ENCODE assay signal across 8 mouse cellular contexts in genomic region chr8:46686664-46687336, GRCm38 (mm10). TPM values are rescaled to one million over a fixed set of nuclear protein-coding genes. Genes with fewer than 3 reads are reported as not detected.
DNase-seq lines count a peak whose midpoint lies in the region; ATAC-seq and TF ChIP-seq lines count a peak whose summit lies in the region.

No protein-coding gene starts in this region.

- H3K4me3 ChIP-seq in forebrain, embryonic 10.5 days: peak overlapping the region; percentile 64
- H3K4me3 ChIP-seq in heart, embryonic 15.5 days: peak overlapping the region; percentile 60
- peak overlapping the region; percentile 71 for H3K4me3 ChIP-seq in liver, embryonic 14.5 days (ENCODE audit: insufficient read depth in 1 of 2, low read depth in 2 of 2, low read length in 2 of 2)
- H3K4me3 ChIP-seq in neural tube, embryonic 11.5 days (ENCODE audit: low read depth, low read length): peak overlapping the region; percentile 47
- peak overlapping the region; percentile 47 for H3K4me3 ChIP-seq in stomach, postnatal 0 days (ENCODE audit: low read depth, low read length)

- peak overlapping the region; percentile 66 for H3K9ac ChIP-seq in heart, embryonic 15.5 days
- H3K9ac ChIP-seq in liver, embryonic 14.5 days (replicated peaks): peak overlapping the region; percentile 78
- peak overlapping the region; percentile 61 for H3K9ac ChIP-seq in neural tube, embryonic 11.5 days (ENCODE audit: low read length)
- peak overlapping the region; percentile 70 for H3K9ac ChIP-seq in stomach, postnatal 0 days (ENCODE audit: low read length)

- no peak for TF ChIP-seq EP300 in liver, embryonic 14.5 days (IDR thresholded peaks at IDR 0.05; ENCODE audit: low read depth)
- TF ChIP-seq EP300 in stomach, postnatal 0 days (optimal IDR thresholded peaks at IDR 0.05): no peak

- TF ChIP-seq CTCF in liver, embryonic 14.5 days (IDR thresholded peaks at IDR 0.05; ENCODE audit: low read depth): peak; percentile 39; the same call in 1 of the 2 replicates
- TF ChIP-seq CTCF in stomach, postnatal 0 days (IDR thresholded peaks at IDR 0.05; ENCODE audit: low read depth): peak; percentile 74

- no peaks in the 10 kb centered on the region for H3K9me3 ChIP-seq in forebrain, embryonic 10.5 days
- no peaks in the 10 kb centered on the region for H3K9me3 ChIP-seq in heart, embryonic 15.5 days (replicated peaks)
- no peaks in the 10 kb centered on the region for H3K9me3 ChIP-seq in liver, embryonic 14.5 days (ENCODE audit: control insufficient read depth, low read length)
- no peaks in the 10 kb centered on the region for H3K9me3 ChIP-seq in neural tube, embryonic 11.5 days (ENCODE audit: control insufficient read depth, low read length)
- no peaks in the 10 kb centered on the region for H3K9me3 ChIP-seq in stomach, postnatal 0 days (ENCODE audit: control insufficient read depth, low read length)

- peak overlapping the region; percentile 96 for H3K27ac ChIP-seq in forebrain, embryonic 10.5 days
- H3K27ac ChIP-seq in heart, embryonic 15.5 days: peak overlapping the region; percentile 87
- peak overlapping the region; percentile 72 for H3K27ac ChIP-seq in liver, embryonic 14.5 days
- no peak overlapping the region for H3K27ac ChIP-seq in neural tube, embryonic 11.5 days (ENCODE audit: low read depth, low read length)
- peak overlapping the region; percentile 85 for H3K27ac ChIP-seq in stomach, postnatal 0 days (replicated peaks)

- WGBS in forebrain, embryonic 10.5 days: under 1% methylated on average over 19 of the region's 19 CpGs
- WGBS in heart, embryonic 15.5 days: under 1% methylated on average over 19 of the region's 19 CpGs
- under 1% methylated on average over 19 of the region's 19 CpGs for WGBS in liver, embryonic 14.5 days (ENCODE audit: insufficient replicate concordance)
- under 1% methylated on average over 19 of the region's 19 CpGs for WGBS in neural tube, embryonic 11.5 days
- WGBS in stomach, postnatal 0 days: under 1% methylated on average over 19 of the region's 19 CpGs

- peak; percentile 85 for DNase-seq in c-Kit-negative CD71-positive TER-119-positive erythroid progenitor cells, embryonic 14.5 days (ENCODE audit: low read depth, low spot score)
- DNase-seq in forebrain, embryonic 10.5 days (ENCODE audit: extremely low spot score, low spot score): peak; percentile 91
- peak; percentile 95 to 96 for DNase-seq in kidney, postnatal 25 days
- peak; percentile 81 to 84 (median 81) for DNase-seq in liver, embryonic 14.5 days (ENCODE audit: low read depth in 3 of 3, low spot score in 3 of 3)
- peak; percentile 93 for DNase-seq in neural tube, embryonic 11.5 days (ENCODE audit: low spot score)
- DNase-seq in stomach, postnatal 0 days (ENCODE audit: low spot score): peak; percentile 93

- H3K27me3 ChIP-seq in forebrain, embryonic 10.5 days (ENCODE audit: poor library complexity, severe bottlenecking): no peaks in the 10 kb centered on the region
- H3K27me3 ChIP-seq in heart, embryonic 15.5 days: no peaks in the 10 kb centered on the region
- no peaks in the 10 kb centered on the region for H3K27me3 ChIP-seq in liver, embryonic 14.5 days (ENCODE audit: control insufficient read depth, insufficient read depth, low read length)
- H3K27me3 ChIP-seq in neural tube, embryonic 11.5 days (ENCODE audit: control insufficient read depth, insufficient read depth, low read length): no peaks in the 10 kb centered on the region
- no peaks in the 10 kb centered on the region for H3K27me3 ChIP-seq in stomach, postnatal 0 days (ENCODE audit: control insufficient read depth, insufficient read depth, low read length)

- H3K36me3 ChIP-seq in forebrain, embryonic 10.5 days (replicated peaks): no peaks in the 10 kb centered on the region
- H3K36me3 ChIP-seq in heart, embryonic 15.5 days: no peaks in the 10 kb centered on the region
- H3K36me3 ChIP-seq in liver, embryonic 14.5 days (replicated peaks; ENCODE audit: control insufficient read depth, insufficient read depth, low read depth): no peaks in the 10 kb centered on the region
- H3K36me3 ChIP-seq in neural tube, embryonic 11.5 days (ENCODE audit: control insufficient read depth, insufficient read depth, low read length): no peaks in the 10 kb centered on the region
- H3K36me3 ChIP-seq in stomach, postnatal 0 days (ENCODE audit: control insufficient read depth, insufficient read depth, low read length): no peaks in the 10 kb centered on the region

- ATAC-seq in CD4-positive, CD25-positive, alpha-beta regulatory T cell, adult 4 months: peak; percentile 99
- ATAC-seq in heart, embryonic 15.5 days (replicated peaks; ENCODE audit: insufficient number of reproducible peaks, insufficient read depth, low FRiP score, low read depth): peak; percentile 99
- ATAC-seq in liver, embryonic 14.5 days (ENCODE audit: insufficient read depth): peak; percentile 100
- peak; percentile 93 for ATAC-seq in neural tube, embryonic 11.5 days (ENCODE audit: insufficient read depth, low FRiP score, low TSS enrichment)
- peak; percentile 95 for ATAC-seq in stomach, postnatal 0 days (ENCODE audit: low FRiP score, low TSS enrichment)

- peaks cover 25% of the 10 kb centered on the region for H3K4me1 ChIP-seq in forebrain, embryonic 10.5 days
- H3K4me1 ChIP-seq in heart, embryonic 15.5 days (replicated peaks): no peaks in the 10 kb centered on the region
- peaks cover 4 to 5% of the 10 kb centered on the region in 2 experiments; a peak in 1 of 4 replicates for H3K4me1 ChIP-seq in liver, embryonic 14.5 days (replicated peaks; ENCODE audit: control insufficient read depth in 2 of 2, insufficient read depth in 2 of 2, low read length in 1 of 2)
- H3K4me1 ChIP-seq in neural tube, embryonic 11.5 days (ENCODE audit: control insufficient read depth, insufficient read depth, low read length): peaks cover 6% of the 10 kb centered on the region; the same call in 1 of the 2 replicates
- no peaks in the 10 kb centered on the region for H3K4me1 ChIP-seq in stomach, postnatal 0 days (replicated peaks; ENCODE audit: control insufficient read depth, insufficient read depth)

- peak overlapping the region; percentile 64 for H3K4me2 ChIP-seq in heart, embryonic 15.5 days
- H3K4me2 ChIP-seq in liver, embryonic 14.5 days (ENCODE audit: low read depth): peak overlapping the region; percentile 83
- H3K4me2 ChIP-seq in neural tube, embryonic 11.5 days (ENCODE audit: low read depth): peak overlapping the region; percentile 33
- H3K4me2 ChIP-seq in stomach, postnatal 0 days (replicated peaks; ENCODE audit: low read depth): peak overlapping the region; percentile 43

RNA-seq across cellular contexts. Expression of gene Irf2, which starts 52.7 kb away (rescaled TPM):
- polyA plus RNA-seq in CD4-positive, CD25-positive, alpha-beta regulatory T cell, adult 4 months (2017; shearing (Covaris generic)): 100 to 1,000 TPM; 244 to 267 TPM
- 5.6 and 7.8 TPM in 2 replicates for polyA plus RNA-seq in forebrain, embryonic 10.5 days (2016; fragmentation: Nextera tagmentation; extraction: Ambion mirVana)
- polyA plus RNA-seq in heart, embryonic 15.5 days (2015; fragmentation: Nextera tagmentation; extraction: Ambion mirVana): 18.9 and 19.9 TPM in 2 replicates
- polyA plus RNA-seq in liver, embryonic 14.5 days (2012; rRNA removed): 4.0 and 5.8 TPM in 2 replicates
- 11.5 and 11.8 TPM in 2 replicates for polyA plus RNA-seq in liver, embryonic 14.5 days (2014; fragmentation: Nextera tagmentation; extraction: Ambion mirVana)
- polyA plus RNA-seq in neural tube, embryonic 11.5 days (2014; fragmentation: Nextera tagmentation; extraction: Ambion mirVana): 10.1 and 14.1 TPM in 2 replicates
- polyA plus RNA-seq in stomach, postnatal 0 days (2015; fragmentation: Nextera tagmentation; extraction: Ambion mirVana): 23.3 and 27.0 TPM in 2 replicates

Comparison
In these comparisons a context has a peak if more than half of its experiments do, and no peak if none do; other contexts are left out.
1. H3K4me2 ChIP-seq: peak in every context shown above with its lines; median percentile 83 in liver, embryonic 14.5 days; 64 in heart, embryonic 15.5 days; 43 in stomach, postnatal 0 days; 33 in neural tube, embryonic 11.5 days.